Mouse (Mus musculus) c-Kit-negative CD71-positive TER-119-positive erythroid progenitor cells, embryonic 14.5 days (primary cell): ENCODE data around the gene Iqcf1.

Experiments
- DNase-seq: peaks from one replicate; pipeline ENCODE4 v3.0.0-alpha.2; 2013; ENCODE audit warnings: low read depth, low spot score

Gene Iqcf1

DNA sequence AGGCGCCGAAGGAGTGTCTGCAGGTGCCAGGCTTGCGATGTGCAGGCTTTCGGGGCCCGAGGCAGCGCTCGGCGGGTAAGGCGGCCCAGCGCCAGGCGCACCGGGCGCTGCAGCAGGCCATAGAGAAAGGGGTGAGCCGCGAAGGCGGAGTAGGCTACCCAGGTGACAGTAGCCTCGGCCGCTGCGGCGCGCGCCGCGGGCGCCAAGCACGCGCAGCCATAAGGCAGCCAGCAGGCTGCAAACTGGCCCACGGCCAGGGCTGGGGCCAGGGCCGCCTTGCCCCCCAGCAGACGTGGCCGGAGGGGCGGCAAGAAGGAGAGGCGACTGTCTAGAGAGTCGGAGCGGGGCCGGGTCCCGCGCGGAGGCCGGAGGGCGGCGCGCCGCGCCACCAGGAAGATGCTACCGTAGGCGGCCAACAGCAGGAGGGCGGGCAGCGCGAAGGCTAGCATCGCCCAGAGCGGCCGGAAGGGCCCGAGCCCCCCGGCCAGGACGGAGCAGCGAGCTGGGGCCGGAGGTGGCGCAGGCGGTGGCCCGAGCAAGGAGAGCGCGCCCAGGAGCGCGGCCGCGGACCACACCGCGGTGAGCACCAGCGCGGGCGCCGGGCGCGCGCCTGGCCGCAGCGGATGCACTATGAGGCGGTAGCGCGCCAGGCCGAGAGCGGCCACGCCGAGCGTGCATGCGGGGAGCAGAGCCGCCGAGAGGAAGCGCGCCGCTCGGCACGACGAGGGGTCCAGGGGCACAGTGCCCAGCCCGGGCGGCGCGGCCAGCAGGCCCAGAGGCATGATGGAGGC lies 34.8 kb upstream of the Iqcf1 start:
- no peak for DNase-seq

DNA sequence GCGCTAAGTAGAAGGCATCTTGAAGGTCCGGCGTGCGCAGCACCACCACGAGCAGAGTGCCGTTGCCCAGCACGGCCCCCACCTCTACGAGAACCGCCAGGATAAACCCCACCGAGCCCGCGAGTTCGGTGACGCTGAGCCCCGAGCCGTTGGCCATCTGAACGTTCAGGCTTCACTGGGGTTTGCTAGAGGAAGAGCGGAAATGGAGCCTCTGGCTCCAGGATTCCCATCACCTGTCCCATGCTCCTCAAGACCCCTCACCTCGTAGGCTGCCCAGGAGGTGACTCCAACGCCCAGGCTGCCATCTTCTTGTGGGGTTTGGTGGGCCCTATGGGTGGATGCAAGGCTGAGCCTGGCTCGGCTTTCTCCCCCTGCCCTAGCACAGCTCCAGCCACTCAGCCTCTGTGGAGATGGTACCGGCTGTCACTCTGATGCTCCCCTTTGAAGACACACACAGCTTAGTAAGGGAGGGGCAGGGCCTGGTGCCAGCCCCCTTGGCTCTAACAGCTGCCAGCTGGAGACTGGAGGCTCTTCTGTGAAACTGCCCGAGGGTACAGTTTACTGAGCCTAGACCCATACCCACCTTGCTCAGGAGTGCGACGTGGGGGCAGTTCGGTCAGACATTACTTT lies 34.1 kb upstream of the Iqcf1 start, which contains the start of gene Gpr62:
Gene Gpr62, minus strand, starts transcription at position 368 of the 630 bp plus-strand sequence.
- no peak for DNase-seq

- DNase-seq = no peak
These were observed 33.0 kb upstream of the Iqcf1 start for GRCm38 (mm10) chr9:106466721-106467120.

DNA sequence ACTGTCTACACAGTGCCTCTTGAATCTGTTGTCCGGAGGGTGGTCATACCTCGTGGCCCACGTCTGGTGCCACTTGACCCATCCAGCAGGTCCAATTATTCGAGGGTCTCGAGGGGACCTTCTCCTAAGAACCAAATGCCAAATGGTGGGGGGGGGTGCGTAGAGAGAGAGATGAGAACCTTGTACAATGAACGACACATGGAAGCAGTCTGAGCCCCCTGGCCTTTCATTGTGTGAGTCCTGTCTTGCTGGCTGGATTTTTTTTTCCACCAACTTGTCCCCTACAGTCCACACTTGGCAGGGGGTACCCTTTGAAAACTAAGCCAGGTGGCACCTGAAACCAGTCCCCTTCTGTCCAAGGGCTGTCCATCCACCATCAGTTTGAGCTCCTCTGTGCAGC lies 32.0 kb upstream of the Iqcf1 start:
- DNase-seq = no peak

- DNase-seq = no peak
These were observed 30.4 kb upstream of the Iqcf1 start for GRCm38 (mm10) chr9:106469317-106469716.

DNA sequence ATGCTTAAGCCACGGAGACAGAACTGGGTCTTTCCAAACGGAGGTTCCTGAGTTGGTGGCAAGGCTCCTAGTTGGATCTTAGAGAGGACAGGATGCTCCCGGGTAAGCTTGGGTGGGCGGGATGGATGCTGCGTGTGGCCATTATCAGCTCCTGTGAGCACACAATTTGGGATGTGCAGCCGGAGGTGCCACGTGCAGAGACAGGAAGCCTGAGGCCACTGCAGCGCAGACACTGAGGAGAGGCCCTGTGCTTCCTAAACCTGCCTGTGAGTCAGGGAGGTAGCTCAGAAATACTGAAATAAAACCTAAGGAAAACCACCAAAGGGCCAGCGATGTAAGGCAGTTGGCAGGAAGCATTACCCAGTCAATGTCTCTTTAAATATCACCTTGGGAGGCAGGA lies 30.0 kb upstream of the Iqcf1 start:
- DNase-seq = no peak

DNA sequence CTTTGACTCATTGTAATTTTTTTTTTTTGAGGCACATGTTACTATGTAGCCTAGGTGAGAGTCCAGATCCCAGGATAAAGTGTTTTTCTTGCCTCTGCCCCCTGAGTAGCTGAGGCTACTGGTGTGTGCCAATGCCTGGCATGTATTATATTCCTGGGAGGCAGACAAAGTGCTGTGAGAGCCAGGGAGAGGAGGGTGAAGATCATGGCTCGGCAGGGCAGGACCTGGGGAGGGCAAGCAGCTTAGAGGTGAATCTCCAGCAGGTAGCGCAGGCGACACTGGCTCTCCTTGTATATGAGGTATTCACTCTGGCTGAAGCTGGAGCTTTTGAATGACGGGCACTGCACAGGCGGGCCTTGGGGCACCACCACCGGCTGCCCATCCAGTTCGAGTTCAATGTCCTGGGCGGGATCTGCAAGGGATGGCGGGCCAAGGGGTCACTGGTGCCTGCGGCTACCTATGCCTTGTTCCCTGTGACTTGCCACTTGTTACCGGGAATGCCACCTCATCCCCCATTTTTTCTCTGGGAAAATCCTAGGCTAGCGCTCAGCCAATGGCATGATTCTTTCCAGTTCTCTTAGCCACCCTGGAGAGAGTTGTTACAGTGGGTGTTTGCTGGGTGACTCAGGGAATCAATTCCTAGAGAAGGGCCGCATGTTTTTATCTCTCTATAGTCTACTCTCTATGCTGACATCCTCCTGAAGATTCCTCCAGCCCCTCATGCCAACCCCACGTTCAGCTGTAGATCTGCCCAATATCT lies 28.6 kb upstream of the Iqcf1 start:
- DNase-seq = no peak

GRCm38 (mm10) chr9:106471892-106472291 lies 27.9 kb upstream of the Iqcf1 start:
- DNase-seq = no peak

DNA sequence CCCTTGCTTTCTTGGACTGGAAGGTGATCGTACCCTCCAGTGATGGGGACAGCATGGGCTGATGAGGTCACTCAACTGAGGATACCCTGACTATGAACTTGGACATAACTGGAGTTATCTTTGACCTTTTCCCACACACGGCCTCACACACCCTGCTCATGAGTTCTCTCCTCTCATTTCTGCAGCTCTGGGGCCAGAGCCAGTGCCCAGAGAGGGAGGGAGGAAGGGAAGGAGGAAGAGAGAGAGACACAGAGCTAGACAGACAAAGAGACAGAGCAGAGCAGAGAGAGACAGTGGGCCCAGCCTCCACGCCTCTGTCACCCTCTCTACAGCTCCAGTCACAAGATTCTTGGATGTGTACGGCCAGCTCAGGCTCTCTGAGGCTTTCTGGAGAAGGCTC lies 27.4 kb upstream of the Iqcf1 start:
- no peak for DNase-seq

DNA sequence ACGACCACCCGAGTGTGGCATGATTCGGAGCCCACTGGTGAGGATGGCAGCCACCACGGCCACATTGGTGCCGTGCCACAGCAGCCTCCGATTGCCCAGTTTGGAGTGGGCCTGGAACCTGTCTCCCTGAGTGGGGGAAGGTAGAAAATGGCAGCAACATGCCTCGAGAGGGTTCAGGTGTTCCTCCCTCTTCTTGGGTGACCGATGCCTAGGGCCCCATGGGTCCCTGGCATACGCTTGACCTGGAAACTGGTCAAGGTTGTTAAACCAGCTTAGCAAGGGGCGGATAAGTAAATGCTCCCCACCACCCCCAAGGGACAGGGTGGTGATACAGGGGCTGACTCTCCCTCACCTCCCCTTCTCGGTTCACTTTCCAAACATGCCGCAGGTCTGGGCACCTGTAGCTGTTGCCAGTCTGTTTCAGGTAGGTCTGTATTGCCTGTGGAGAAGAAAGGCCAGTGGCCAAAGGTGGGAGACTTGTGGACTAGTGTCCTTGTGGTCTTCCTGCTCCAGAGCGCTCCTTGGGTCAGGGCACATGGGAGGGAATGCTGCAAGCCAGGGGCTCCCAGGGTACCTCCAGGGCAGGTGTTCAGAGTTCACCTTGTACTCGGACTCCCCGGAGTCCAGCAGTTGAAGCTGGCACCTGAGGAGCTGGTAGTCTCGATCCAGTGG lies 26.6 kb upstream of the Iqcf1 start:
- DNase-seq = no peak

DNA sequence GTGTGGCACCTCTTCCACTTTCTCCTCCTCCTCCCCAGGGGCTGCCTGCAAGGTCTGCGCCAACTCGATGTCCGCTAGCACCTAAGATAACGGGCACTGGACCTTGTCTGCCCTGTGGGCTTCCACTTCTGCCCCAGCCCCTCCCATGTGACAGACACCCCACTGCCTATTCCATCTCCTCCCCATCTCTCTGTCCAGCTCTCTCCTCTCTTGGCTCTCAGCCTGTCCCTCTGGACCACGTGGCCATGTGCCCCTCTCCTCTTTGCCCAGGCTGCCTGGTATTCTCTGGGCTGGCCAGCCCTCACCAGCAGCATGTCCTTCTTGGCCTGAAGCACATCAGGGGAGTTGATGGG lies 26.0 kb upstream of the Iqcf1 start:
- DNase-seq = no peak

DNA sequence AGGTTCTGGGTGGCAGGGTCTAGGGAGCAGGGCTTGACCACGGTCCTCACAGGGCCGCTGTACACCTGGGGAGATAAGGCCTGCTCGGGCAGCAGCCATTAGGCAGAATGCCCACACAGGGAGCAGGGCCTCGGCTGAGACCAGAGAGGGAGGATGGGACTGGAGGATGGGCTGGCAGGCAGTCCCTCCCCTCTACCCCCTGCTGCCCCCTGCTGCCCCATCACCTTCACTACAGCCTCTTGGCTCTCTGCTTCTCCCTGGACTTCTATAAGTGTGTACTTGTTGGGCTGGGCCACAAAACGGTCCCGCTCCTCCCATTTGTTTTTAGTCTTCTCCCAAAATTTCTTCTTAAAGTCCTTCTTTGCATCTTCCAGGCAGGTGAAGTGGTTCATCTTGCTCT lies 25.3 kb upstream of the Iqcf1 start:
- no peak for DNase-seq

GRCm38 (mm10) chr9:106475046-106475445 lies 24.7 kb upstream of the Iqcf1 start:
- no peak for DNase-seq

GRCm38 (mm10) chr9:106475663-106476001 lies 24.1 kb upstream of the Iqcf1 start, which contains the start of gene Rrp9:
Gene Rrp9 (plus strand): TSS chr9:106475963.
- no peak for DNase-seq

DNA sequence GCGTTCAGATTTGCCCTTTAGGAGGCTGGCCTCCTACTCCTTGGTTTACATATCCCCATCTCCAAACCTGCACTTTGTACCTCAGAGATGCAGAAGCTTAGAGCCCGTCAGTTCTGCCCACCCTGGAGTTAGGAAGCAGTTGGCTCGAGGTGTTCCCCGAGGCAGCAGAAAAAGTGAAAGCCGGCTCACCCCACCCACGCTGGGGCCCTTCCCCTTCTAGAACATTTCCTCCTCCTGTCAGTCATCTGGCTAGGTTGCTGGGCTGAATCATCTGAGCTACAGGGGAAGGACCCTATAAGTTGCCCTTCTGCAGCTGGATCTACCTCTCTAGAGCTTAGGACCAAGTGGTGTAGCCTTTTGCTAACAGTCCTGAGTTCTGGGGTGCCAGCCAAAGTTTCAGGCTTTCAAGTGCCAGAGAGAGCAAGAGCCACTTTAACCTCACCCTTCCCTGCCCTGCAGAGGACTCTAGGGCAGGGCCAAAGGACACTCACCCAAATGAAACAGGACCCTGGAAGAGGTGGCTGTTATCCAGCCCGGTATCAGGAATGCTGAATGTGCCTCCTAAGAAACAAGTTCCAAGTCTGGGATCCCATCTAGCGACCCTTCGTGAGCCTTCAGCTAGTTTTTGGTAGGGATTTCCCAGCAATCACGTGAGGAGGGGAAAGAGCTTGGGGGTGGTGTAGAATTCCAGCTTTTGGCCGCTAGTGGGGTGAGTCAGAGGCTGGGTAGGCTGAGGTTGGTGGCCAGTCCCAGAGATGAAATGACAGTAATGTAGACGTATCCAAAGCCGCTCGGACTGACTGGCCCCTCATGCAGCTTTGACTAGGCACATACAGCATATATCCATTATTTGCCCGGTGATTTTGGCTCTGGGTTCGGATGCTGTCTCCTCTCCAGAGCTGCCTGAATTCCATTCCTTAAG lies 23.5 kb upstream of the Iqcf1 start:
- DNase-seq = no peak

DNA sequence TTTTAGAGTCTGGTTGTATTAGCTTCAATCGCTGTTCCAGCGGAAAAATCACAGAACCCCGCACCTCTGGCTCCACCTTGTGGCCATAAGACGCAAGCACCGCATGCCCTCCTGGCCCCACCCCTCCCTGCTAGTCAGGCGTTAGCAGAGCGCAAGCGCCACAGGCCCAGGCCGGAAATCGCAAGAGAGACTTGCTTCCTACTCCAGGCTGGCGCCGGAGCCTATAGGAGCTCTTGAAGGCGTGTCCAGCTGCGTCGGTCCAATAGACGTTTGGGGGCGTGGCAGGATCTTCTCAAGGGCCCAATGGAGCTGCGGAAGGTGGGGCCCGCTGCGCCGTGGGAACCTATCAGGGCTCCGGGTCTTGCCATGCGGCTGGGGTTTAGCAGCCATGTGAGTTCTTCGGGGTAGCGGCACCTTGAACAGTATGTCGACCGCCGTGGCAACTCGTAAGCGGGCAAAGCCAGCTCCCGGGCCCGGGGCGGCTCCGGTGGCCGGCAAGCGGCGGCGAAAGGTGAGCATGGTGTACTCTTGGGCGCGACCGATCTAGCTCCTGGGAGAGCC lies 22.8 kb upstream of the Iqcf1 start, which contains the start of gene Parp3:
Gene Parp3, minus strand, starts transcription at position 26 of the 561 bp plus-strand sequence.
- DNase-seq = peak; percentile 98

GRCm38 (mm10) chr9:106477649-106478048 lies 22.1 kb upstream of the Iqcf1 start:
- no peak for DNase-seq

- no peak for DNase-seq
These were observed 21.7 kb upstream of the Iqcf1 start for GRCm38 (mm10) chr9:106478101-106478500.

DNA sequence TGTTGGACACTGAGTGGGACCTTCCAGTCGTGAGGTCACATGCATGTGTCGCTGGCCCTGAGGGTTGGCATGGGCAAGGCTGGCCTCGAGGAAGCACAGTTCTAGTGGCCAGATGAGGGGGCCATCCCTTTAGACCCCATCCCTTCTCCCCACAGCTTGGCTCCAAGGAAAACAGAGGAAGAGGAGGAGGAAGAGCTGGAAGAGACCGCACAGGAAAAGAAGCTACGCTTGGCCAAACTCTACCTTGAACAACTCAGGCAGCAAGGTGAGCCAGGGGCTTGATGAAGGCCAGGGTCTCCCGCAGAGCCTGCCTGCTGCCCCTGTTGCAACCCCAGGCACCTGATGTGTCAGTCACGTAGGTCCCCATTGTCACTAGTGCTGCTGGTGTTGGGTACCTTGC lies 19.2 kb upstream of the Iqcf1 start:
- no peak for DNase-seq

DNA sequence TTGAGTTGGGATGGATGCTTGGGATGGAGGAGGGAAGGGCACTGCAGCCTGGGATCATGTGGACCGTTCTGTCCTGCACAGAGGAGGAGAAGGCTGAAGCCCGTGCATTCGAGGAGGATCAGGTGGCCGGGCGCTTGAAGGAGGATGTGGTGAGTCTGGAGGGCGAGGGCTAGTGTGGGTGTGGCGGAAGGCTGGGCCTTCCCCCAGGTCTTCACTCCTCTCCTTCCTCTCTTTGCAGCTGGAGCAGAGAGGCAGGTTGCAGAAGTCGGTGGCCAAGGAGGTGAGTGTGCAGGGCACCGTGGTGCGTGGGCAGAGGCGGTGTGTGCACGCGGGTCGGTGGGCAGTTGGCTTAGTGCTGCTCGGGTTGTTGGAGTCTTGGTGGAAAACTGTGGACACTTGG lies 18.7 kb upstream of the Iqcf1 start:
- no peak for DNase-seq

DNA sequence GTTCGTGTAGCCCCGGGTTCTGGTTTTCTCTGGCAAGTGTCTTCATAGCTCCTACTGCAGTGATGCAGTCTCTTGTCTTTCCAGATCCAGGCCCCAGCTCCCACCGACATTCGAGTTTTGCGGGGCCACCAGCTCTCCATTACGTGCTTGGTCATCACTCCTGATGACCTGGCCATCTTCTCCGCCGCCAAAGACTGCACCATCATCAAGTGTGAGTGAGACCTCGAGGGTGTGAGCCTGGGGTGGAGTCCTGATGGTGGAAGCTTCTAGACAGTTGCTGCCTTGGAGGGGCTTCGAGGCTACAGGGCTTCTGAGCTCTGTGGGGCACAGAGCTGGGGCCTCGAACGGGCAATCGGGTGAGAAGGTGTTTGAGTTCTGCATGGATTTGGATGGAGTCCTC lies 18.1 kb upstream of the Iqcf1 start:
- DNase-seq = no peak
